Mouse (Mus musculus): ENCODE measurements at regions not wholly inside any gene's neighbourhood (a gene's known extent, or its start where the extent isn't known, plus 50 kb on each side); places are given as distances from the start of the nearest gene placed in this dataset.

- DNase-seq, result no peak
These were observed 296.0 kb downstream of the Pten start for GRCm38 (mm10) chr19:33053199-33053867.

- peak in 1 of 2 experiments; percentile 28 for DNase-seq
These were observed 299.1 kb downstream of the Pten start for GRCm38 (mm10) chr19:33056372-33056791.

- no peak for DNase-seq
These were observed 303.7 kb downstream of the Pten start for GRCm38 (mm10) chr19:33061006-33061405.

GRCm38 (mm10) chr19:33062165-33063058 lies 305.1 kb downstream of the Pten start:
- DNase-seq, result no peak

GRCm38 (mm10) chr19:33065274-33066200 lies 308.2 kb downstream of the Pten start:
- no peak for DNase-seq

GRCm38 (mm10) chr19:33068351-33068955 lies 311.2 kb downstream of the Pten start:
- no peak for DNase-seq

- DNase-seq, result no peak
These were observed 312.5 kb downstream of the Pten start for GRCm38 (mm10) chr19:33069761-33070160.

GRCm38 (mm10) chr19:33072299-33072698 lies 315.0 kb downstream of the Pten start:
- no peak for DNase-seq

- no peak for DNase-seq
These were observed 317.2 kb downstream of the Rnls start for GRCm38 (mm10) chr19:33074907-33075306.

- DNase-seq, result no peak
These were observed 313.3 kb downstream of the Rnls start for GRCm38 (mm10) chr19:33078681-33079360.

- no peak for DNase-seq
These were observed 312.1 kb downstream of the Rnls start for GRCm38 (mm10) chr19:33079959-33080358.

GRCm38 (mm10) chr19:33081493-33081892 lies 310.6 kb downstream of the Rnls start:
- DNase-seq, result no peak

- DNase-seq, result no peak
These were observed 308.7 kb downstream of the Rnls start for GRCm38 (mm10) chr19:33083371-33083770.

- no peak for DNase-seq
These were observed 307.4 kb downstream of the Rnls start for GRCm38 (mm10) chr19:33084683-33085082.

Data from thymus, adult 18-20 months (tissue).